Mouse (Mus musculus) left cerebral cortex, adult 18-20 months (tissue): ENCODE data around the gene Gm1043. TPM values are rescaled to one million over a fixed set of nuclear protein-coding genes. Genes with fewer than 3 reads are reported as not detected.

Source experiments
- DNase-seq, 2 experiments: peaks; one replicate each; pipeline ENCODE4 v3.0.0; 2021 to 2022; ENCODE audit warnings: low spot score in 2 of 2, mixed read lengths in 1 of 2
- total RNA-seq, 2 experiments: library from RNA; stranded (reverse); gene quantifications; 2 replicates each; pipeline ENCODE4 v1.2.3; 2021

The Gm1043 gene
- total RNA-seq, 2 experiments from 2014 or later: 34.0 to 35.9 TPM

DNA sequence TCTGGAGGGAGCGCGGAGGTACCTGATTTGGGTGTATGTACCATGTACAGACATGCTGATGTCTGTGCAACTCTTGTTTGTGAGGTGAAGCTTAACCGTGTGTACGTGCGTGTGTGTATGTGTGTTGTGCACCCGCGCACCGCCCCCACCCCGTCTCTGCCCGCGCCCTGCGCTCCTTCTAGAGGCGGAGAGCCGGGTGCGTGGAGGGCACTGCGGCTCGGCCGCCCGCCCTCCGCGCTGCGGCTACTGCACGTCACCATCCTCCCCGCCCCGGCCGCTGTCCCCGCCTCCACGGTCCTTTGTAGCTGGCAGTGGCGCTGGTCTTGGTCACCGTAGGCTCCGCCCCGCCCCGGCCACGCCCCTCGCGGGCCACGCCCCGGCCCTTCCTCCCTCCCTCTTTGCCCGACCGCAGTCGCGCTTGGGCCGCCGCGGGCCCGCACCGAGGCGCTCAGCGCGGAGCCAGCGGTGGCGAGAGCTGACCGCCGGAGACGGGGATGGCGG is 156.5 kb downstream of the Gm1043 start, which contains the start of gene Crmp1:
TSS of gene Crmp1 (plus strand) at position 290 of the 501 bp plus-strand sequence.
- peak; percentile 83 to 91 for DNase-seq

DNA sequence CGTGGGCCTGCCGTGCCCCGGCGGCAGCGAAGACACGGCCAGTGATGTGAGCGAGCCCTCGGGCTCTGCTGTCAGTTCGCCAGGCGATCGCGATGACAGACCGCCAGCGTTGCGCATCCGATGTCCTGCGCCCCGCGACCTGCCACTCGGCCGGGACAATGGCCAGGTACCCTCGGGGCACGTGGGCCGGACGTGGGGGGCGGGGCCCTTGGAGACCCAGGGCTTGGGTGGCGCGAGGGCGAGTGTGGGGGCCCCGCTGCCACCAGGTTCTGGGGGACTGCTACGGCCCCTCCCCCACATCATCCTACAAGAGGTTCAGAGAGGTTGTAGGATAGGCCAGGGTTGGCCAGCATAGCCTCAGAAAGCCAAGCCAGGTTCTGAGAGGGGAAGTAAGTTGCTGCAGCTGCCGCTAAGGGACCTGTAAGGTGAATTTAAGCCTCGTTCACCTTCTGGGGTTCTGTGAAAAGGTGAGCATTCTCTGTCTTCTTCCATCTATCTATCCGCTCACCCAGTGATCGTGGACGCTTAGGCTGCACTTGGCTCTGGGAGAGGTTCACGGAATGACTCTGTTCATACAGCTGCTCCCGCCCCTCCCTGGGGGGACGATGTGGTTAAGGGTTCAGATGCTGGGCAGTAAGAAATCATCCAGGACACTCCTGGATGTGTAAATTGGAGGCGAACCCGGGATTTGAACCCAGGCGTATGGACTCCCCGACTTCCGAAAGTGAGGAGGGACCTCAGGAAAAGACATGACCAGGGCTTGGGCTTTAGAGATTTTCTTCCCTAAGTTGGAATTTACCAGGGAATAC is 157.4 kb downstream of the Gm1043 start:
- no peak for DNase-seq

- peak in 1 of 2 experiments; percentile 46 for DNase-seq
These were observed 158.2 kb downstream of the Gm1043 start for GRCm38 (mm10) chr5:37243169-37243886.

DNA sequence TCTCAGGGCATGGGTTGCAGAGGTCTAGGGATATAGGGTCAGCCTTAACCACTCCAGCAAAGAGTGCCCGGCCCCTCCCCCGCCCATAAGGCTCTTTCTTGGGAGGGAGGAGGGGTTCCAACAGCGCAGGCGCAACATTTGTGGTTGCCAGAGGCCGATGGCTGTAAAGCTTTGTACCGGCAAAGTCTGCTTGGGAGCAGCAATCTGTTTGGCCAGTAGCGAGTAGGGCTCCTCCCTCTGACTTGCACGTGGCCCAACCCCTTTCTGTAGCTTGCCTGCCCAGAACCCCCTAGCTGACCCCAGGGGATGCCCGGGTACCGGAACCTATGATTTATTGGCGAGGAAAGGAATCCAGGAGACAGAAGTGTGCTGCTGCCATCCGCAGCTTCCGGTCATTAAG is 159.0 kb downstream of the Gm1043 start:
- peak; percentile 72 to 75 for DNase-seq

- no peak for DNase-seq
These were observed 159.6 kb downstream of the Gm1043 start for GRCm38 (mm10) chr5:37244666-37245242.

- DNase-seq: peak; percentile 75 to 79
These were observed 160.5 kb downstream of the Gm1043 start for GRCm38 (mm10) chr5:37245651-37246050.

- DNase-seq: no peak
These were observed 161.2 kb downstream of the Gm1043 start for GRCm38 (mm10) chr5:37246138-37246910.

- no peak for DNase-seq
These were observed 162.3 kb downstream of the Gm1043 start for GRCm38 (mm10) chr5:37247456-37247855.

DNA sequence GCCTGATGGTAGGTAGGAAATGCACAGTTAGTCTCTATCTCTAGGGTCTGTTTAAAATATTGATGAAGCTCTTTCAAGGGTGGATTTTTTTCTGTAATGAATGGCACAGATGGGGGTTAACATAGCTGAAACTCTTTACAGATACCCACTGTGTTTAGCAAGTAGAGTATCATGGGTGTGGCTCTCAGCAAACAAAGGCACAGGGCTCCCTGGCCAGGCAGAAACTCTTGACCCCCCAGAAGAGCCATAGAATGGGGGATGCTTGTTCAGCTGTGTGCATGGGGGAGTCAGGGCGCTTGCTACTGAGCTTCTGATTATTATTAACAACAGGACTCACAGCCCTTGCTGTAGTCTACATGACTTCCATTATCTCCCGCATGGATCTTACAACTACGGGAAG is 163.7 kb downstream of the Gm1043 start:
- no peak for DNase-seq

DNA sequence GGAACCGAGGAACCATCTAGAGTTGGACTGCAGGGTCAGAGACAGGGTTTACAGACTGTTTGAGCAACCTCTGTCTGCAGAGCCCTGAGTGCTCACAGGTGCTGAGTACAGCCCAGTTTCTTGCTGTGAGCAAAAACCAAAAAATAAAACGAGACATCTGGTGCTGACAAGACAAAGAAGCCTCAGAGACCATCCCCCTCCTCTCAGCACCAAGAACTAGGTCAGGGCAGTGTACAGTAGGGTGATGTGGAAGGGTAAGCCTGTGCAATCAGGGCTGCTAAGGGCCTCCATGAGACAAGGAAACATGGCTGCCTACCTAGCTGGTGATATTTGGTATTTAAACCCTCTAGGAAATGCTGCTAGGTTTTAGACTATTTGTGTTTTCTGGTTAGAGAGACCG is 166.4 kb downstream of the Gm1043 start:
- DNase-seq: no peak

DNA sequence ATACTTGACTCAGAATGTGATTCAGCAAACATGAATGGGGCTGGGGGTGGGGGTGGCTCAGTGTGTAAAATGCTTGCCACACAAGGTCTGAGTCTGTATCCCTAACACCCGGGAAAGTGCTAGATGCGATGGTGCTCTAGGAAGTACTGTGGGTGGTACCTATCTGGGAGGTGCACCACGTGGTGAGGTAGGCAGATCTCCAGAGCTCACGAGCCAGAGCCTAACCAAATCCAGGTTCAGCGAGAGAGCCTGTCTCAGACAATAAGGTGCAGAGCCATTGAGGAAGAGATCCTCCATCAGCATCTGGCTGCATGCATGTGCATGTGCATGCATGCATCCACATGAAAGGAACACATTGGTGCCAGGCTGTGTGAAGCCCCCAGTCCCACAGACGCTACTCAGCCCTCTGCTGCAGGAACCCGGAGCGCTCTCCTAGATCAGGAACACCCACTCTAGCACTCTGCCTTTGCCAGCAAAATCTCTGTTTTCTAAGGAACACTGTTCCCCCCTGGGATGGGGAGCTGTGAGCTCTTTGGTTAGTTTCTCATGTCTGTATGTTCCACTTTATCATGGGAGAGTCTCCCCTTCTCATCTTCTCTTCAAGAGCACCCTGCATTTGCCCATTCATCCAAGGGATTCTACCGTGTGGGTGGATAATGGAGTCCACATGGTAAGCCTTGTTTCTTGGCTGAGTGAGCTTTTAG is 167.1 kb downstream of the Gm1043 start:
- DNase-seq: peak; percentile 60 to 68

- DNase-seq: no peak
These were observed 169.4 kb downstream of the Gm1043 start for GRCm38 (mm10) chr5:37254523-37254922.

- no peak for DNase-seq
These were observed 171.7 kb downstream of the Gm1043 start for GRCm38 (mm10) chr5:37256823-37257222.

GRCm38 (mm10) chr5:37257243-37257642 is 172.1 kb downstream of the Gm1043 start:
- DNase-seq: no peak

DNA sequence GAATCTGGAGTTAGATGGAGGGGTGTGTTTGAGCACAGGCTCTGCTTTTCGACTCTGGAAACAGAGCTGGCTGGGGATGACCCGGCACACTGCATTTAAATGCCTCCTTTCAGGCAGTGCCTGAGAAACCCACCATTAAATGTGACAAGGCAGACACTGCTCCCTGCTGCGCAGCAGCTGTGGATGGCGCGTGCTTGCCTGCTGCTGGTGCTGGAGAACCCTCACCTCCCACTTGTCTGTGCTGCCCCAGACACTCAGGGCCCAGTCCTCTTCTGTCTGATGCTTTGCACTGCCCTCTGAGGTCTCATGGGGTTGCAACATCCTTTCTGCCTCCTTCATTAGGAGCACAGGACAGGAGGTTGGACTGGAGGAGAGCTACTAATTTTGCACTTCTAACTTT is 176.6 kb downstream of the Gm1043 start:
- DNase-seq: no peak

- no peak for DNase-seq
These were observed 178.6 kb downstream of the Gm1043 start for GRCm38 (mm10) chr5:37263816-37264215.
